Mouse (Mus musculus) MEL-GATA-1-ER (cell line): ENCODE data around the gene Deup1.

Experiments used
- DNase-seq: peaks from one replicate; pipeline ENCODE4 v3.0.0-alpha.2; 2012; ENCODE audit warnings: low read depth; ENCODE audit errors: extremely low read depth

Gene Deup1

GRCm38 (mm10) chr9:15627785-15628287 is at the start of gene Deup1:
Gene Deup1, minus strand, starts transcription at chr9:15627933.
- DNase-seq, result no peak

DNA sequence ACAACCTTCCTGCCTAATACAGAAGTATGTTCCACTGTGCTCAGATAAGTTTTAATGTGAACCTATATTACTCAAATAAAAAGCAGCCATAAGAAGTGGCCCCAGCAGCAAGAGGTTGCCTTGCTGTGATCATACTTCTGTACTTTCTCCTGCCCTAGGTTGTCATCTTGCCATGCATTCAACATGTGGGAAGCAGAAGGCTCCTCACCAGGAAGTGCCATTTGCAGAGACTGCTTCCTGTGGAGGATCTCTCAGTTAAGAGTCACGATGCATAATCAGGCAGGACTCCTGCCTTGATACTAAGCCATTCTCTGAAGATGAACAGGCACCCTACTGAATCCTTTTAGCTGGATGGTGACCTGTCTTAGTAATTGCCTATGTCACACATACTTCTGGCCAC is 44.5 kb upstream of the Deup1 start:
- DNase-seq, result no peak

- no peak for DNase-seq
Measured at GRCm38 (mm10) chr9:15670002-15670527, 42.3 kb upstream of the Deup1 start.

DNA sequence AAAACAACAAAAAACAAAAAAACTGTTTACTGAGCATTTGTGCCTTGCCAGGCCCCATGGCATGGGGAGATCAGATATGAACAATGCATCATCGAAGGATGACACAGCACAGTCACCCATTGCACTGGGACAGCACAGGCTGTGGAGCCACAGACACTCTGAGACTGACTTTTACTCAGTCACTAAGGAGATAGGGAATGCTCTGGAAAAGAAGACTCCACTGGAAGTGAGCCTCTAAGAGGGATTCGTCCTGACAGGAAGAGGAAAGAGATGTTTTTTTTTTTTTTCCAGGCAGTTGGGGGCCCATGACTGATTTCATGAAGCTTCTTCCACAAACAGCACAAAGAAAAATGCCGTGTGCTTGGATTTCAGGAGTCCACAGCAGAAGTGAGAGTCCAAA is 41.7 kb upstream of the Deup1 start:
- DNase-seq, result no peak

GRCm38 (mm10) chr9:15664606-15665005 is 36.9 kb upstream of the Deup1 start:
- DNase-seq, result no peak

GRCm38 (mm10) chr9:15659069-15659468 is 31.3 kb upstream of the Deup1 start:
- no peak for DNase-seq

DNA sequence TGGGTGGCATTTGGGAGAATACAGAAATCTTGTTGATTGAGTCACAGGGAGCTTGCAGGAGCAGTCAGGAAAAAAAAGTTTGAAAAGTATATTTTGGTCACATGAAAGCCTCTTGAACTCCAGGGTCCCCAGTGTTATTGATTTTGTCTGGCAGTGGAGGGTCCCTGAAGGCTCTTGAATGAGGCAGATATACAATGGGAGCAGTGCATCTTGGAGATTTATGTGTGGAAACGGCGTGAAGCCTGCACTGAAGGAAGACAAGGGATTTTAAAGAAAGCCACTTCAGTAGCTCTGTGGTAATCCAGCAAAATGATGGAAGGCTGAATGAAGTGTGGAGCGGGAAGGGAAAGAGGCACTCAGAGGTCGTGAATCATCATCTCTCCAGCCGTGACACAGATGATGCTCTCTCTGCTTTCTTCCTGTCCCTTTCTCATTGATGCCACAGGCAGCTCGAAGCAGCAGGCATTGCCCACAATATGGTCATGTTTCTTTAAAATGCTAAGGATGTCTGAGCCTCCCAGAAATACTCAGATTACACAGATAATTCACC is 30.6 kb upstream of the Deup1 start:
- no peak for DNase-seq

DNA sequence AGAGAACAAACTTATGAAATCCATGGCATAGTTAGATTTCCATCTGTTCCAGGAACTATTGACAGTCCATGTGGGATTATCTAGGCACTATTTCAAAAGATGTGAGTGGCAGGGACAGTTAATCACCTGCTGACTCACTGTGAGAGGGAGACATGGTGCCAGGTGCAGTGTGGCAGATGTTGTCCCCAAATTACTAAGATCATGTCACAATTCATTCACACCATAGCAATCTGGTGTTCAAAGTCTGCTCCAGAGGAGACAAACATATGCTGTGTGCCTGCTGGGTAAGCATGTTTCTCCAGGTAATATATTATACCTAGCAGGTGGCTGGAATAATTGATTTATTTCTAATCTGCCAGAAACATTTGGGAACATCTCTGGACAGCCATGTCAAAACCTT is 25.3 kb upstream of the Deup1 start:
- no peak for DNase-seq

GRCm38 (mm10) chr9:15649977-15650376 is 22.2 kb upstream of the Deup1 start:
- DNase-seq, result no peak

GRCm38 (mm10) chr9:15627384-15627783 is 349 bp downstream of the Deup1 start:
- DNase-seq, result no peak

GRCm38 (mm10) chr9:15624739-15625138 is 3.0 kb downstream of the Deup1 start:
- DNase-seq, result no peak

DNA sequence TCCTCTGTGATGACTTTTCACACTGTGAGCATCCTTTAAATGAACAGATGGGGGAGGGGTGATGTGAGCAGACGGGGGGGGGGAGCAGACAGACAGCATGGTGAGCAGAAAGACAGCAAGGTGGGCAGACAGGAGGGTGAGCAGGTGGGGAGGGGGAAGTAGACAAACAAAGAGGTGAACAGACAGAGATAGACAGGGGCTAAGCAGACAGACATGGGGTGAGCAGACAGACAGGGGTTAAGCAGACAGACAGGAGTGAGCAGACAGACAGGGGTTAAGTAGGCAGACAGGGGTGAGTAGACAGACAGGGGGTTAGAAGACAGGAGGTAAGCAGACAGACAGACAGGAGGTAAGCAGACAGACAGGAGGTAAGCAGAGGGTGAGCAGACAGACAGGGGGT is 8.0 kb downstream of the Deup1 start:
- no peak for DNase-seq

- no peak for DNase-seq
Measured at GRCm38 (mm10) chr9:15619020-15619590, 8.6 kb downstream of the Deup1 start.

DNA sequence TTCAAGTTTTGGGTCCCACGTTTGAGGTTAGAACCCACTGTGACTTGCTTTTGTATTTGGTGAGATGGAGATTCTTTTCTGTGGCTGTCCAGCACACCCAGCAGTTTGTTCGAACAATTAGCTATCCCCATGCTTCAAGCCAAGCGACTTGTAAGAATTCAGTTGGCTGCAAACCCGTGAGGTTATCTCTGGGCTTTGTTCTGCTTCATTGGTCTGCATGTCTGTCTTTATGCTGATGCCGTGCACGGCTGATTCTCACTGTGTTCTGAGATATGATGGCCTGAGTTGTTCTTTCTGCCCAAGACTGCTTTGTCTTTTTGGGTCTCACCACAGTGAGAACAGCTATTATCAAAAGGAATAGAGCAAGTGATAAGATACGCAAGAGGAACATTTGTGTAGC is 10.7 kb downstream of the Deup1 start:
- no peak for DNase-seq

GRCm38 (mm10) chr9:15616471-15616870 is 11.3 kb downstream of the Deup1 start:
- no peak for DNase-seq

- DNase-seq, result no peak
Measured at GRCm38 (mm10) chr9:15609280-15609930, 18.3 kb downstream of the Deup1 start.

- DNase-seq, result no peak
Measured at GRCm38 (mm10) chr9:15607601-15608000, 20.1 kb downstream of the Deup1 start.

- no peak for DNase-seq
Measured at GRCm38 (mm10) chr9:15603156-15603555, 24.6 kb downstream of the Deup1 start.

DNA sequence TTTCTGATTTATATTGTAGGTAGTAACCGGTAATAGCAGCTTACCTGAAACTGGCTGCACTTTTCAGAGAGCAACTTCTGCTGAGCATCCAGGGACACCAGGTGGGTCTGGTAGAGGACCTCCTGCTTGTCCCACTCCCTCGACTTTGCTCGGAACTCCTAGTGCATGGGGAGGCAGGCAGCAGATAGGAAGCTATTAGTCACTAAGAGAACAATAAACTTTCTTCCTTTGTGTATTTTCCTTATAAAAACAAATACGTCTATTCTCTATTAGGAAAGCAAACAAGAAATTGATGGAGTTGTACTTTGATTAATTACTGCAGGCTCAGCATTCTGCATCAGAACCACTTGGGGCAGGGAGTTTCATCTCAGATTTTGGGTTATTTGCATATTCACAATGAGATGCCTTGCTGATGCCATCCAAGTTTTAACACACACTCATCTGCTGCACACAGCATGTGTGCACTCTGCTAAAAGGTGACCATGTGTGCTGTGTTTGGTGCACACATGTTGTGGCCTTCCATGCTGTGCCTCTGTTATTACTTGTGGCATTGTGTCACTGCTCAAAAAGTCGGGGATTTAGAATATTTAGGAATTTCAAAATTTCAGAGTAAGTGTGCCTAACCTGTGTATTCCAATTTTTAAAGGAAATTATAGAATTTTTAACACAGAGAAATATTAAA is 26.7 kb downstream of the Deup1 start:
- DNase-seq, result no peak

GRCm38 (mm10) chr9:15600156-15600858 is 27.4 kb downstream of the Deup1 start:
- DNase-seq, result no peak

DNA sequence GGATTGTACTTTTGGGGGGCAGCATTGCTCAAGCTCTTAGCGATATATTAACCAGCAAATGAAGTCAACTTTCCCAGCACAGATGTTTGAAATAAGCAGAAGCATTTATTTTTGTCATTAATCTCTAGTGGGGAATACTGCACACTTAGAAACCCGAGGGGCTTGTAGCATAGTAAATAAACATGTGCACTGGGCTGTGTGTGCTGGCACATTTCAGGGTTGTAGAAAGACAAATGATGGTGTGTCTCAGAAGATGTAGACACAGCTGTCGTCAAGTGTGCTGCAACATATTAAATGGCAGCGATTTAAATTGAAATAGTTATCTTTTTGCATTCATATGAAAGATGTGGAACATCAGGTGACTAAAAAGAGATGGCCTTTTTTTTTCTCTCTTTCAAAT is 31.1 kb downstream of the Deup1 start:
- DNase-seq, result no peak

DNA sequence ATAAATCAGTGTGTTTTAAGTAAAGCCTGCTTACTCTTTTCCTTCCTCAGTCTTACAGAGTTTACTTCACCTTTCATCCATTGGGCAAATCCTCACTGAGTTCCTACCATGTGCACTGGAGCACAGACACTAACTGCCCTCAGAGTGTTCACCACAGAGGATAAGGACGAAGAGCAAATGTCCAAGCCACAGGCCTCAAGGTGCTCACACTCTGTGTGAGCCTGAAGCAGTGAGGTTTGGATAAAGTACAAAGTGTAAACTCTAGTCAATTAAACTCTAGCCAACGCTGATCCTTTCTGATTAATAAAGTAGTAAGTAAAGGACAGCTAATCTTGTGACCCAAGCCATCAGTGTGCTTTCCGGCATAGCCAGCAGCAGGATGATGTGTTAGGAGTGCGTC is 33.6 kb downstream of the Deup1 start:
- DNase-seq, result no peak
